Mouse (Mus musculus) intestine, embryonic 14.5 days (tissue): ENCODE measurements around the gene Flt3l. TPM values are rescaled to one million over a fixed set of nuclear protein-coding genes. Genes with fewer than 3 reads are reported as not detected.
A peak's percentile ranks its signal among the peaks of the same experiment; 100 is the strongest.

Experiments used
- ATAC-seq: fragments of 200-750 bp; cut with Nextera tagmentation; replicated peaks from 2 replicates; pipeline ENCODE4 v1.8.0; 2017; ENCODE audit warnings: low read depth, moderate number of reproducible peaks, moderate TSS enrichment, moderate library complexity; ENCODE audit not compliant: low FRiP score, low TSS enrichment
- DNase-seq: peaks from one replicate; pipeline ENCODE4 v3.0.0-alpha.2; 2018; ENCODE audit warnings: low spot score
- H3K27ac ChIP-seq: fragments of 300-500 bp; sonication (generic); 2 replicates; pipeline ENCODE4 v1.5.1; 2014; ENCODE audit warnings: low read depth, mild to moderate bottlenecking, control low read depth
- H3K27me3 ChIP-seq: fragments of 300-500 bp; sonication (generic); replicated peaks from 2 replicates; pipeline ENCODE4 v1.6.1; 2014; ENCODE audit warnings: low read length, control low read depth; ENCODE audit not compliant: control insufficient read depth, insufficient read depth
- H3K36me3 ChIP-seq: fragments of 300-500 bp; sonication (generic); 2 replicates; pipeline ENCODE4 v1.6.1; 2014; ENCODE audit warnings: low read length, control low read depth; ENCODE audit not compliant: control insufficient read depth, insufficient read depth
- H3K4me1 ChIP-seq: fragments of 300-500 bp; sonication (generic); replicated peaks from 2 replicates; pipeline ENCODE4 v1.6.1; 2014; ENCODE audit warnings: low read length, control low read depth, mixed read lengths; ENCODE audit not compliant: control insufficient read depth, insufficient read depth
- H3K4me2 ChIP-seq: fragments of 300-500 bp; sonication (generic); 2 replicates; pipeline ENCODE4 v1.6.1; 2014; ENCODE audit warnings: low read length
- H3K4me3 ChIP-seq: fragments of 300-500 bp; sonication (generic); 2 replicates; pipeline ENCODE4 v1.5.1; 2014; ENCODE audit warnings: low read depth, low read length, control low read depth, mixed read lengths
- H3K9ac ChIP-seq: fragments of 300-500 bp; sonication (generic); 2 replicates; pipeline ENCODE4 v1.6.1; 2014; ENCODE audit warnings: mild to moderate bottlenecking, low read length
- H3K9me3 ChIP-seq: fragments of 300-500 bp; sonication (generic); 2 replicates; pipeline ENCODE4 v1.6.1; 2016; ENCODE audit warnings: low read length, control low read depth; ENCODE audit not compliant: control insufficient read depth
- WGBS: fragments of 180-500 bp; shearing (Covaris S2); extraction: QIAGEN DNeasy Blood & Tissue Kit; methylation state at CpG from one replicate; pipeline ENCODE4 v1.1.7; 2014; 5-methylcytosine and 5-hydroxymethylcytosine counted together
- polyA plus RNA-seq: library from polyadenylated mRNA; unstranded; fragments of >200 nt; fragmentation: Nextera tagmentation; extraction: Ambion mirVana; gene quantifications from 2 replicates; pipeline ENCODE4 v1.2.1, GENCODE M21; 2014

Flt3l gene
- polyA plus RNA-seq, 1 experiment from 2014 or later, result 2.1 TPM

GRCm38 (mm10) chr7:45160866-45161265, 24.6 kb upstream of the Flt3l start:
- H3K4me1 ChIP-seq, result no peaks in the 10 kb centered on the region
- 94% methylated on average over 3 of the region's 3 CpGs for WGBS
- no peak for ATAC-seq
- DNase-seq, result no peak
- H3K9ac ChIP-seq, result no peak overlapping the region
- peaks cover 37% of the 10 kb centered on the region for H3K36me3 ChIP-seq
- peaks cover 37% of the 10 kb centered on the region for H3K27me3 ChIP-seq
- no peak overlapping the region for H3K4me3 ChIP-seq
- H3K4me2 ChIP-seq, result no peak overlapping the region
- no peaks in the 10 kb centered on the region for H3K9me3 ChIP-seq
- H3K27ac ChIP-seq, result no peak overlapping the region

DNA sequence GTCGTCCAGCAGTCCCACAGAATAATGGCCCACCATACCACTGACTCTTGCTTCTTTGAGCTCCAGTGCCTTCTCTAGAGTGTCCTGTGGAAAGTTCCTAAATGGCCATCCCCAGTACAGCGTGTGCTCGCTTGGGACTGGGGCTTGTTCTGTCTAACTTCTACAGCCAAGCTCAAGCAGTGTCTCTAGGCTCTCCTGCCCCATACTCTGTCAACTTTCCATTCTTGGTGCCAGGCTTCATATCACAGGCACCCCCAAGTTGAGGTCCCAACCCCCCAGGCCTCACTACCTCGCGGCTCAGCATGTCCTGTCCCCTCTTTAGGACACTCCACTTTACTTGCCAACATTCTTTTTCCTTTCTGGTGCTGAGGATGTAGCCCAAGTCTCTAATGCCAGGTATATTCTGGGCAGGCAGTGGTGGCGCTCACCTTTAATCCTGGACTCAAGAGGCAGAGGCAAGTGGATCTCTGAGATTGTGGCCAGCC, 24.1 kb upstream of the Flt3l start:
- Histone ChIP-seq H3K36me3 (peaks cover 37% of the 10 kb centered on the region), H3K4me1 (peaks cover 1% of the 10 kb centered on the region; the same call in 1 of the 2 replicates), H3K27me3 (peaks cover 32% of the 10 kb centered on the region), H3K4me3 (no peak overlapping the region), H3K9me3 (no peaks in the 10 kb centered on the region), H3K4me2 (no peak overlapping the region), H3K9ac (no peak overlapping the region), H3K27ac (no peak overlapping the region)
- 95% methylated on average over 6 of the region's 6 CpGs for WGBS
- ATAC-seq (no peak), DNase-seq (no peak)

GRCm38 (mm10) chr7:45158991-45159390, 22.8 kb upstream of the Flt3l start:
- Histone ChIP-seq H3K27me3 (peaks cover 18% of the 10 kb centered on the region), H3K36me3 (peaks cover 37% of the 10 kb centered on the region), H3K4me3 (no peak overlapping the region), H3K9me3 (no peaks in the 10 kb centered on the region), H3K4me2 (no peak overlapping the region), H3K9ac (no peak overlapping the region), H3K4me1 (peaks cover 8% of the 10 kb centered on the region; the same call in 1 of the 2 replicates), H3K27ac (no peak overlapping the region)
- 96% methylated on average over 6 of the region's 6 CpGs for WGBS
- DNase-seq, result no peak
- no peak for ATAC-seq

- no peak overlapping the region for H3K27ac ChIP-seq
- no peak overlapping the region for H3K4me2 ChIP-seq
- no peak overlapping the region for H3K4me3 ChIP-seq
- H3K9ac ChIP-seq, result no peak overlapping the region
- no peak for ATAC-seq
- no peaks in the 10 kb centered on the region for H3K9me3 ChIP-seq
- H3K27me3 ChIP-seq, result peaks cover 3% of the 10 kb centered on the region; the same call in 1 of the 2 replicates
- DNase-seq, result no peak
- peaks cover 37% of the 10 kb centered on the region for H3K36me3 ChIP-seq
- peaks cover 8% of the 10 kb centered on the region; the same call in 1 of the 2 replicates for H3K4me1 ChIP-seq
- WGBS, result 84% methylated on average over 14 of the region's 14 CpGs
Measured at GRCm38 (mm10) chr7:45157459-45157858, 21.2 kb upstream of the Flt3l start.

DNA sequence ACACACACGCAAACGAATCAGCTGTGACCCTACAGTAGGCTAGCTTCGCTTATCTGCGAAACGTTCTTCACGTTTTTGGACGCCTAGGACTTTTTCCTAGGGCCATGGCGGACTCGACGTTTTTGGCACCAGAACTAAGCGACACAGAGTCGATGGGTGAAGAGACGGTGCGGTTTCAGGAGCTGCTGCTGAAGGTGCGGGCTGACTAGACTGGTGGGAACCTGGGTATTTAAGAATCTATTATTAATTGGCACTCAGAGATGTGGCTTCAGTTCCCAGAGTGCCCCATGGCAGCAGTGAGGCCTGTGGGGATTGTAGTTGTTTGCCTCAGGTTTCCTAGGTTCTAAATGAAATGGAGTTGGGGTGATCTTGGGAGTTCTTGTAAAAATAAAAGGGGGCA, 20.0 kb upstream of the Flt3l start:
- Histone ChIP-seq H3K27ac (no peak overlapping the region), H3K36me3 (peaks cover 37% of the 10 kb centered on the region), H3K9ac (no peak overlapping the region), H3K4me3 (no peak overlapping the region), H3K9me3 (no peaks in the 10 kb centered on the region), H3K4me1 (peaks cover 11% of the 10 kb centered on the region; the same call in 1 of the 2 replicates), H3K4me2 (no peak overlapping the region), H3K27me3 (no peaks in the 10 kb centered on the region)
- 94% methylated on average over 15 of the region's 15 CpGs for WGBS
- ATAC-seq, result no peak
- no peak for DNase-seq

- H3K4me1 ChIP-seq, result peaks cover 11% of the 10 kb centered on the region; the same call in 1 of the 2 replicates
- no peaks in the 10 kb centered on the region for H3K27me3 ChIP-seq
- no peak overlapping the region for H3K27ac ChIP-seq
- no peak overlapping the region for H3K4me3 ChIP-seq
- H3K9me3 ChIP-seq, result no peaks in the 10 kb centered on the region
- H3K4me2 ChIP-seq, result no peak overlapping the region; the same call in 1 of the 2 replicates
- no peak overlapping the region for H3K9ac ChIP-seq
- WGBS, result 85% methylated on average over 9 of the region's 9 CpGs
- no peak for DNase-seq
- peaks cover 33% of the 10 kb centered on the region for H3K36me3 ChIP-seq
- no peak for ATAC-seq
Measured at GRCm38 (mm10) chr7:45155590-45155989, 19.4 kb upstream of the Flt3l start.

GRCm38 (mm10) chr7:45154993-45155514, 18.8 kb upstream of the Flt3l start:
- ATAC-seq, result no peak; the same call in 1 of the 2 replicates
- peak overlapping the region; percentile 75 for H3K4me3 ChIP-seq
- no peak for DNase-seq
- H3K27me3 ChIP-seq, result no peaks in the 10 kb centered on the region
- H3K9me3 ChIP-seq, result no peaks in the 10 kb centered on the region
- H3K27ac ChIP-seq, result 0 out of 2 replicates have a peak overlapping the region, but pooled peaks have one; percentile 96
- peaks cover 28% of the 10 kb centered on the region for H3K36me3 ChIP-seq
- 76% methylated on average over 12 of the region's 12 CpGs for WGBS
- peaks cover 11% of the 10 kb centered on the region; the same call in 1 of the 2 replicates for H3K4me1 ChIP-seq
- H3K9ac ChIP-seq, result no peak overlapping the region; the same call in 1 of the 2 replicates
- peak overlapping the region; percentile 70 for H3K4me2 ChIP-seq

DNA sequence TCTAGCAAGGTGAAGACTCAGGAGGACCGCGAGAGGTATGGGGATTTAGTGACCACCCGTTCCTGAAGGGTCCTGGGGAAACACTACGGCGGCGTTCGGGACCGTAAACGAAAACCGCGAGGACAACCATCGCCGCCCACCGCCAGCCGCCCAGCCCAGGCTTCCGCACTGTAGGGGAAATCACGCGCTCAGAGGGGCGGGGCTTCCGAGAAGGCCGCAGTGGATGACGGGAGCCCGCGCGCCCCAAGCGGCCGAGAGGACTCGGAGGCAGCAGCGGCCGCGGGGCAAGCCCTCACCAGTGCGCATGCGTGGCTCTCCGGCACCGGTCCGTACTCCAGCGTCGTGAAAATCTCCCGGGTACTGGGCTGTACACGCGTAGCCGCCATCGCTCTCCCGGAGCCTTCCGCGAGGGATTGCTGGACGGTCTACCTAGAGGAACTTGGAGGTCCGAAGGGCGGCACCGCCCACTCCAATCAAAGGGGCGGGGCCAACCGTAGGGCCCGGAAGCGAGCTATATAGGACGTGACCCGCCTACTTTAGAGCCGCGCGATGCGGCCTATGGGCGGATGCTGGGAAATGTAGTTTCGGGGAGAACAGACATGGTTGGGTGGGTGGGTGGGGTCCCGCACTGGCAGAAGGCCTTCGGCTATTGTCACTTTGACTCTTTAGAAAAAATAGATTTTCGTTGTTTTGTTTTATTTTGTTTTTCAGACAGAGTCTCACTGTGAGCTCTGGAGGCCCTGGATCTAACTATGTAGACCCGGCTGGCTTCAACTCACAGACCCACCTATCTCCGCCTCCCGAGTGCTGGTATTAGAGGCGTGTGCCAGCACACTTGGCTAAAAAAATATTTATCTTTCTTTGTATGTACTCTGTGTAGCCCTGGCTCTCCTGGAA, 18.1 kb upstream of the Flt3l start, which contains the start of the genes Pih1d1 and Aldh16a1:
Pih1d1 (plus strand) TSS at position 208 of the 897 bp plus-strand sequence.
Aldh16a1 (minus strand) TSS at position 489 of the 897 bp plus-strand sequence.
- H3K27ac ChIP-seq, result peak within 1 kb of the TSS; percentile 96
- 5% methylated on average over 64 of the region's 69 CpGs for WGBS
- H3K4me1 ChIP-seq, result peaks cover 11% of the 10 kb centered on the region; the same call in 1 of the 2 replicates
- peak within 1 kb of the TSS; percentile 90 for H3K9ac ChIP-seq
- H3K27me3 ChIP-seq, result no peaks in the 10 kb centered on the region
- H3K36me3 ChIP-seq, result peaks cover 21% of the 10 kb centered on the region
- H3K9me3 ChIP-seq, result no peaks in the 10 kb centered on the region
- peak within 1 kb of the TSS; percentile 70 for H3K4me2 ChIP-seq
- peak; percentile 98 for DNase-seq
- ATAC-seq, result peak; percentile 95
- peak within 1 kb of the TSS; percentile 75 for H3K4me3 ChIP-seq
